Mouse (Mus musculus) myocyte (in vitro differentiated cells): ENCODE measurements around the gene Sepsecs.

Experiments
- CEBPB ChIP-seq: IDR thresholded peaks from 2 replicates; pipeline ENCODE4 v1.6.1; 2011; ENCODE audit warnings: mild to moderate bottlenecking, moderate library complexity; ENCODE audit not compliant: poor library complexity, insufficient read depth, severe bottlenecking
- MYOG ChIP-seq, 3 experiments: IDR thresholded peaks; one replicate each; pipeline ENCODE4 v1.6.1; 2011; ENCODE audit warnings: control low read depth in 2 of 3, low read depth in 2 of 3, mild to moderate bottlenecking in 2 of 3; ENCODE audit not compliant: insufficient read length in 2 of 3, control insufficient read depth in 1 of 3, insufficient read depth in 1 of 3
- POLR2A ChIP-seq: IDR thresholded peaks from one replicate; pipeline ENCODE4 v1.6.1; 2011; ENCODE audit warnings: low read depth, mild to moderate bottlenecking, control low read depth, moderate library complexity; ENCODE audit not compliant: insufficient read length
- USF1 ChIP-seq: IDR thresholded peaks from one replicate; pipeline ENCODE4 v1.6.1; 2011; ENCODE audit warnings: low read depth, mild to moderate bottlenecking, control low read depth, moderate library complexity

DNA sequence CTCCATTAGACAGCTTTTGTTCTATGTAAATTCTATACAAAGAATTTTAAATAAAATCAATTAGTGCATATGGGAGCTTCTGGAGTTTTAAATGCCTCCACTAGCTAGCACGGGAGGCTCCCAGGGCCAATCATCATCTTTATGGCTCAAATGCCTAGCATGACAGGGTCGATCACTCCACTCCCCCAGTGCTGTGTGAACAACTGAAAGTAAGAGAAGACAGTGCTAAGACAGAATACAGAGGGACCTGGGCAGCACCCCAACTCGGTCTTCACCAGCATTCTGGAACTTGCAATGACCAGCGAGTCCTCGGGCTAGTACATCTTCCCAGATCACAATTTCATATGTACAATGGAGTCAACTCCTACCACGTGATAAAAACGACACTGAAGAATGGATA is 16.9 kb downstream of the Sepsecs start:
- TF ChIP-seq MYOG (IDR thresholded peaks at IDR 0.05; ENCODE audit: control insufficient read depth in 1 of 3, insufficient read depth in 1 of 3, insufficient read length in 2 of 3, low read depth in 2 of 3) (no peak), POLR2A (no peak), CEBPB (no peak), USF1 (no peak)
